Mouse (Mus musculus) stomach, postnatal 0 days (tissue): ENCODE measurements around the gene Palm.

Experiments used
- CTCF ChIP-seq: IDR thresholded peaks from 2 replicates; pipeline ENCODE4 v1.5.1; 2016; ENCODE audit warnings: antibody characterized with exemption, low read depth, mild to moderate bottlenecking, moderate library complexity
- EP300 ChIP-seq: optimal IDR thresholded peaks from 2 replicates; pipeline ENCODE3; 2016; ENCODE audit warnings: antibody characterized with exemption

DNA sequence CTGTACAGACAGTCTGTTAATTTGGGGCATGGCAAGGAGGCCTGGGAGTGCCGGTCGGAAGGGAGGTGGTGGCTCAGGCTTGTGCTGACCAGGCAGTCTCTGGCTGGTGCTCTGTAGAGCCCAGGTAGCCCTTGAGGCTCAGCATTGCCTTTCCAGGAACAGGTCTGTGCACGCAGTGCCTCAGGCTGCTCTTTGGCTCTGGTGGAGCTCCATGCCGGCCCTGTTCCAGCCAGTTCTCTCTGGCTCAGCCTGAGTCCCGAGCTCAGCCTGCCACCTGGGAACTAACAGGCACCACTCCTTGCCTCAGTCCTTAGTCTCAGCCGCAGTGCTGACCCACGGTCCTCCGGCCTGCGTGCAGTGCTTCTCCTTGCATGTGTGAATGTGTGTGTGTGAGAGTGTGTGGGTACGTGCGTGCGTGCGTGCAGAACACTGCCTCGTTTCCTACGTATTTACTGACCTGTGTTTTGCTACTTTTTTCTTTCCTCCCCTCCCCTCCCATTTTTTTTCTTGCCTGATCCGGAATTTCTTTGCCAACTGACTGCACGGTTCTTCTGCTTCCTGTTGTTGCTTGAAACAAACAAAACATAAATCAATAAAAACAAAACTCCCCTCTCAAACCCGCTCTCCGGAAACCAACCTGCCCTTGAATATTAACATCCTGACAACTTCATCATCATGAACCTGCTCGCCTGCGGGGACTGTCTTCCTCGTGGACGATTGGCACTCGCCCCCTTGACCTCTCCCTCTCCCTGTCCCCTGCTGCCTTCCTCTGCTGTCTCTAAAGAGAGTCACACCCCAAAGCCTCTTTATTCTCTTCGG is 68.1 kb downstream of the Palm start:
- no peak for TF ChIP-seq CTCF
- no peak for TF ChIP-seq EP300
